Mouse (Mus musculus) effector memory CD4-positive, alpha-beta T cell, adult 5 months (primary cell): ENCODE results near the gene Dlx3. TPM values are rescaled to one million over a fixed set of nuclear protein-coding genes. Genes with fewer than 3 reads are reported as not detected.

Experiments
- polyA plus RNA-seq: library from polyadenylated mRNA; unstranded; fragments of 100-300 nt; shearing (Covaris generic); gene quantifications from one replicate; pipeline ENCODE4 v1.2.1, GENCODE M21; 2017

The Dlx3 gene
- polyA plus RNA-seq = not detected

GRCm38 (mm10) chr11:95119990-95120632, at the start of gene Dlx3:
Gene Dlx3, plus strand, starts transcription at chr11:95120119.

GRCm38 (mm10) chr11:95076536-95077111, 43.3 kb upstream of the Dlx3 start, which contains the start of gene Itga3:
Gene Itga3, minus strand, starts transcription at chr11:95076801.

GRCm38 (mm10) chr11:95145851-95146403, 26.0 kb downstream of the Dlx3 start, which contains the start of gene Dlx4:
Gene Dlx4, minus strand, starts transcription at chr11:95146263.

Other genes with a start within 250 kb of the Dlx3 start
- gene Col1a1, start 183.9 kb upstream of the Dlx3 start, polyA plus RNA-seq = not detected
- gene Hils1, start 152.5 kb upstream of the Dlx3 start, polyA plus RNA-seq = not detected
- gene Sgca, start 143.8 kb upstream of the Dlx3 start, polyA plus RNA-seq = not detected
- 12.3 TPM for gene Ppp1r9b, start 129.1 kb upstream of the Dlx3 start, polyA plus RNA-seq
- not detected for gene Samd14, start 110.2 kb upstream of the Dlx3 start, polyA plus RNA-seq
- gene Pdk2, start 78.8 kb upstream of the Dlx3 start, polyA plus RNA-seq = 8.8 TPM
- gene Itga3, start 43.3 kb upstream of the Dlx3 start, polyA plus RNA-seq = 3.9 TPM
- gene Dlx4, start 26.1 kb downstream of the Dlx3 start, polyA plus RNA-seq = not detected
- gene Tac4, start 141.4 kb downstream of the Dlx3 start, polyA plus RNA-seq = not detected
- 89.5 TPM for gene Kat7, start 190.1 kb downstream of the Dlx3 start, polyA plus RNA-seq
- 35.9 TPM for gene Fam117a, start 216.9 kb downstream of the Dlx3 start, polyA plus RNA-seq